8 mouse cellular contexts compared by ENCODE assay signal in genomic region chr10:128888941-128889827, GRCm38 (mm10). TPM values are rescaled to one million over a fixed set of nuclear protein-coding genes. Genes with fewer than 3 reads are reported as not detected.
A peak's percentile ranks its signal among the peaks of the same experiment; 100 is the strongest.
DNase-seq lines count a peak whose midpoint lies in the region; ATAC-seq and TF ChIP-seq lines count a peak whose summit lies in the region.

No protein-coding gene starts in this region.

- H3K36me3 ChIP-seq in CH12.LX (replicated peaks in 1 of 2; ENCODE audit: control insufficient read depth in 1 of 2, insufficient read depth in 1 of 2, low read length in 1 of 2) (peaks cover 18 to 40% of the 10 kb centered on the region in 2 experiments), G1E (replicated peaks) (no peaks in the 10 kb centered on the region)
- H3K36me3 ChIP-seq in heart, postnatal 0 days (replicated peaks; ENCODE audit: control insufficient read depth, insufficient read depth, low read length) = no peaks in the 10 kb centered on the region
- H3K36me3 ChIP-seq in liver, postnatal 0 days (replicated peaks; ENCODE audit: insufficient read depth, low read length) = no peaks in the 10 kb centered on the region

- H3K9ac ChIP-seq in CH12.LX (ENCODE audit: insufficient read depth, low read depth) = no peak overlapping the region
- 0 out of 2 replicates have a peak overlapping the region, but pooled peaks have one; percentile 0 for H3K9ac ChIP-seq in heart, postnatal 0 days (replicated peaks; ENCODE audit: low read depth, low read length)
- H3K9ac ChIP-seq in liver, postnatal 0 days (replicated peaks) = no peak overlapping the region; the same call in 1 of the 2 replicates

- H3K27me3 ChIP-seq in CH12.LX (replicated peaks) (peaks cover 11% of the 10 kb centered on the region), G1E (ENCODE audit: insufficient read depth, low read length) (peaks cover 54% of the 10 kb centered on the region)
- peaks cover 8% of the 10 kb centered on the region; the same call in 1 of the 2 replicates for H3K27me3 ChIP-seq in heart, postnatal 0 days (ENCODE audit: control insufficient read depth, insufficient read depth, low read length)
- peaks cover 32% of the 10 kb centered on the region for H3K27me3 ChIP-seq in liver, postnatal 0 days (ENCODE audit: insufficient read depth, low read length)

- H3K4me2 ChIP-seq in CH12.LX (ENCODE audit: insufficient read depth, low read depth, poor library complexity, severe bottlenecking) = peak overlapping the region; percentile 76
- peak overlapping the region; percentile 56 for H3K4me2 ChIP-seq in heart, postnatal 0 days (ENCODE audit: low read depth, low read length)
- peak overlapping the region; percentile 38 for H3K4me2 ChIP-seq in liver, postnatal 0 days (ENCODE audit: low read depth, low read length)

- H3K4me3 ChIP-seq in CH12.LX (replicated peaks in 1 of 3; ENCODE audit: low read depth in 2 of 3, low read length in 2 of 3, poor library complexity in 1 of 3) (peak overlapping the region in 1 of 3 experiments; percentile 13), G1E (ENCODE audit: low read depth, low read length) (no peak overlapping the region; the same call in 1 of the 2 replicates)
- H3K4me3 ChIP-seq in heart, postnatal 0 days (ENCODE audit: low read depth, low read length) = peak overlapping the region; percentile 27
- H3K4me3 ChIP-seq in liver, postnatal 0 days (ENCODE audit: low read depth, low read length) = 0 out of 2 replicates have a peak overlapping the region, but pooled peaks have one; percentile 10
- no peak overlapping the region for H3K4me3 ChIP-seq in left cerebral cortex, adult 2 months

- dilution Hi-C loops in CH12.LX (cut with MboI; ENCODE audit: extremely low pct_ligation_motif_present, extremely low pct_unique_long_range_greater_than_20kb, low sequenced_read_pairs) = no loop called here

- no peak for DNase-seq in CH12.LX (ENCODE audit: extremely low read depth)
- no peak for DNase-seq in G1E (ENCODE audit: low spot score)
- peak; percentile 32 for DNase-seq in heart, postnatal 0 days (ENCODE audit: low spot score)
- DNase-seq in liver, postnatal 0 days = no peak
- DNase-seq in left cerebral cortex, postnatal 36 days (ENCODE audit: low spot score in 2 of 2) = no peak
- DNase-seq in left cerebral cortex, adult 2 months (ENCODE audit: extremely low spot score in 1 of 2, low spot score in 2 of 2) = no peak
- no peak for DNase-seq in right cerebral cortex, postnatal 4 days

- peak; percentile 15; the same call in 1 of the 2 replicates for ATAC-seq in G1E (ENCODE audit: extremely low read depth, insufficient number of reproducible peaks, low FRiP score, poor library complexity, severe bottlenecking)
- peak; percentile 25 for ATAC-seq in heart, postnatal 0 days (ENCODE audit: insufficient read depth, low read depth)
- ATAC-seq in liver, postnatal 0 days = peak; percentile 64
- ATAC-seq in megakaryocyte-erythroid progenitor cell, adult 5-6 weeks (replicated peaks; ENCODE audit: low FRiP score, low TSS enrichment, poor library complexity, severe bottlenecking) = no peak

- H3K27ac ChIP-seq in CH12.LX (ENCODE audit: insufficient read depth, low read depth) = no peak overlapping the region
- H3K27ac ChIP-seq in heart, postnatal 0 days (ENCODE audit: low read depth) = no peak overlapping the region
- H3K27ac ChIP-seq in liver, postnatal 0 days (ENCODE audit: low read depth) = no peak overlapping the region
- H3K27ac ChIP-seq in left cerebral cortex, adult 2 months = no peak overlapping the region

- WGBS in heart, postnatal 0 days = 5% methylated on average over 5 of the region's 7 CpGs
- 7% methylated on average over 7 of the region's 7 CpGs for WGBS in liver, postnatal 0 days (ENCODE audit: insufficient replicate concordance)

- TF ChIP-seq EP300 in CH12.LX (IDR thresholded peaks at IDR 0.05; ENCODE audit: low read length) = no peak
- no peak for TF ChIP-seq EP300 in heart, postnatal 0 days (IDR thresholded peaks at IDR 0.05; ENCODE audit: low read depth)
- no peak for TF ChIP-seq EP300 in liver, postnatal 0 days (IDR thresholded peaks at IDR 0.05; ENCODE audit: low read depth)

- intact Hi-C loops in left cerebral cortex, postnatal 36 days (cut with DNase I) = no loop called here
- intact Hi-C loops in left cerebral cortex, adult 2 months (cut with DNase I) = no loop called here

- H3K4me1 ChIP-seq in CH12.LX (ENCODE audit: control insufficient read depth in 1 of 2, insufficient read depth in 2 of 2) (peaks cover 18 to 41% of the 10 kb centered on the region in 2 experiments), G1E (ENCODE audit: insufficient read depth, low read depth, low read length) (peaks cover 21% of the 10 kb centered on the region)
- H3K4me1 ChIP-seq in heart, postnatal 0 days (ENCODE audit: control insufficient read depth, insufficient read depth) = peaks cover 13% of the 10 kb centered on the region
- H3K4me1 ChIP-seq in liver, postnatal 0 days (ENCODE audit: insufficient read depth) = peaks cover 14% of the 10 kb centered on the region

- no peak for TF ChIP-seq CTCF in CH12.LX (conservative IDR thresholded peaks at IDR 0.05 in 1 of 2, IDR thresholded peaks at IDR 0.05 in 1 of 2; ENCODE audit: low read depth in 2 of 2, low read length in 2 of 2)
- no peak for TF ChIP-seq CTCF in G1E (IDR thresholded peaks at IDR 0.05; ENCODE audit: low read depth, low read length)
- TF ChIP-seq CTCF in heart, postnatal 0 days (IDR thresholded peaks at IDR 0.05; ENCODE audit: low read depth) = no peak
- no peak for TF ChIP-seq CTCF in liver, postnatal 0 days (IDR thresholded peaks at IDR 0.05; ENCODE audit: low read depth)
- no peak for TF ChIP-seq CTCF in left cerebral cortex, adult 2 months (IDR thresholded peaks at IDR 0.05)

- H3K9me3 ChIP-seq in CH12.LX (replicated peaks; ENCODE audit: low read length) (no peaks in the 10 kb centered on the region), G1E (replicated peaks) (no peaks in the 10 kb centered on the region)
- H3K9me3 ChIP-seq in heart, postnatal 0 days (replicated peaks; ENCODE audit: control insufficient read depth, low read length) = no peaks in the 10 kb centered on the region
- no peaks in the 10 kb centered on the region for H3K9me3 ChIP-seq in liver, postnatal 0 days (ENCODE audit: low read length)

- TF ChIP-seq RAD21 in CH12.LX (IDR thresholded peaks at IDR 0.05; ENCODE audit: low read depth, low read length) = no peak

- no peak for TF ChIP-seq POLR2A in CH12.LX (IDR thresholded peaks at IDR 0.05; ENCODE audit: low read depth, low read length)

- in situ Hi-C loops in CH12.LX (cut with MboI; ENCODE audit: low pct_ligation_motif_present, low pct_unique_long_range_greater_than_20kb, low sequenced_read_pairs) = no loop called here

- H3K79me2 ChIP-seq in CH12.LX (replicated peaks; ENCODE audit: control insufficient read depth, extremely low read depth, insufficient read depth, poor library complexity, severe bottlenecking) = no peaks in the 10 kb centered on the region; the same call in 1 of the 2 replicates

RNA-seq across cellular contexts. Expression of gene Gdf11, which starts 2.3 kb away (rescaled TPM):
- total RNA-seq in CH12.LX (2012; rRNA removed) (4.5 and 5.4 TPM in 2 replicates), CH12.LX (2014; rRNA removed) (3.4 and 4.3 TPM in 2 replicates), G1E (2014; fragmentation: Nextera tagmentation) (not detected in 2 replicates), G1E (2017) (under 0.01 TPM in 1 of 2 replicates, not detected in the other)
- polyA plus RNA-seq in CH12.LX (2012; ENCODE audit: insufficient read length, low read depth) (7.3 and 7.4 TPM in 2 replicates), G1E (2012) (0.02 TPM in 2 replicates)
- total RNA-seq in heart, postnatal 0 days (2014; rRNA removed; ENCODE audit: low replicate concordance) = 1.6 and 6.7 TPM in 2 replicates
- 1.5 and 1.7 TPM in 2 replicates for polyA plus RNA-seq in heart, postnatal 0 days (2015; fragmentation: Nextera tagmentation; extraction: Ambion mirVana)
- polyA plus RNA-seq in liver, postnatal 0 days (2015; fragmentation: Nextera tagmentation; extraction: Ambion mirVana) = 0.17 and 0.23 TPM in 2 replicates
- total RNA-seq in left cerebral cortex, postnatal 36 days (2021) = 10 to 100 TPM; 12.6 to 14.7 TPM
- 0.35 TPM in 1 of 2 replicates, not detected in the other for total RNA-seq in megakaryocyte-erythroid progenitor cell, adult 5-6 weeks (2014; fragmentation: Nextera tagmentation)
- total RNA-seq in megakaryocyte-erythroid progenitor cell, adult 5-6 weeks (2017) = 0.69 TPM in 1 of 2 replicates, not detected in the other
- total RNA-seq in left cerebral cortex, adult 2 months (2021) = 10 to 100 TPM; 13.1 to 15.3 TPM

RNA-seq across cellular contexts. Expression of gene Cd63, which starts 11.6 kb away (rescaled TPM):
- 0.34 TPM in 1 of 2 replicates, not detected in the other for total RNA-seq in CH12.LX (2012; rRNA removed)
- total RNA-seq in CH12.LX (2014; rRNA removed) = not detected in 2 replicates
- 0.55 TPM in 1 of 2 replicates, not detected in the other for polyA plus RNA-seq in CH12.LX (2012; ENCODE audit: insufficient read length, low read depth)
- total RNA-seq in G1E (2014; fragmentation: Nextera tagmentation) = 1.7 and 3.4 TPM in 2 replicates
- total RNA-seq in G1E (2017) = 0.22 TPM in 1 of 2 replicates, not detected in the other
- 0.04 and 0.09 TPM in 2 replicates for polyA plus RNA-seq in G1E (2012)
- 32.9 and 72.6 TPM in 2 replicates for total RNA-seq in heart, postnatal 0 days (2014; rRNA removed; ENCODE audit: low replicate concordance)
- polyA plus RNA-seq in heart, postnatal 0 days (2015; fragmentation: Nextera tagmentation; extraction: Ambion mirVana) = 381 and 398 TPM in 2 replicates
- polyA plus RNA-seq in liver, postnatal 0 days (2015; fragmentation: Nextera tagmentation; extraction: Ambion mirVana) = 271 and 296 TPM in 2 replicates
- 10 to 100 TPM; 59.5 to 64.6 TPM for total RNA-seq in left cerebral cortex, postnatal 36 days (2021)
- 6.8 and 19.4 TPM in 2 replicates for total RNA-seq in megakaryocyte-erythroid progenitor cell, adult 5-6 weeks (2014; fragmentation: Nextera tagmentation)
- total RNA-seq in megakaryocyte-erythroid progenitor cell, adult 5-6 weeks (2017) = 15.5 and 18.0 TPM in 2 replicates
- 10 to 100 TPM; 63.7 to 73.3 TPM for total RNA-seq in left cerebral cortex, adult 2 months (2021)

RNA-seq across cellular contexts. Expression of gene Rdh5, which starts 33.5 kb away (rescaled TPM):
- 2.6 and 4.3 TPM in 2 replicates for total RNA-seq in CH12.LX (2012; rRNA removed)
- 3.8 and 5.2 TPM in 2 replicates for total RNA-seq in CH12.LX (2014; rRNA removed)
- 4.6 and 6.2 TPM in 2 replicates for polyA plus RNA-seq in CH12.LX (2012; ENCODE audit: insufficient read length, low read depth)
- total RNA-seq in G1E (2014; fragmentation: Nextera tagmentation) = 7.1 and 27.4 TPM in 2 replicates
- total RNA-seq in G1E (2017) = 2.6 and 4.4 TPM in 2 replicates
- 0.94 and 1.2 TPM in 2 replicates for polyA plus RNA-seq in G1E (2012)
- 7.6 and 14.3 TPM in 2 replicates for total RNA-seq in heart, postnatal 0 days (2014; rRNA removed; ENCODE audit: low replicate concordance)
- 9.3 and 11.1 TPM in 2 replicates for polyA plus RNA-seq in heart, postnatal 0 days (2015; fragmentation: Nextera tagmentation; extraction: Ambion mirVana)
- 54.5 and 63.1 TPM in 2 replicates for polyA plus RNA-seq in liver, postnatal 0 days (2015; fragmentation: Nextera tagmentation; extraction: Ambion mirVana)
- total RNA-seq in left cerebral cortex, postnatal 36 days (2021) = 1 to 10 TPM; 6.7 to 7.0 TPM
- total RNA-seq in megakaryocyte-erythroid progenitor cell, adult 5-6 weeks (2014; fragmentation: Nextera tagmentation) = 12.8 and 19.0 TPM in 2 replicates
- 1.1 and 3.0 TPM in 2 replicates for total RNA-seq in megakaryocyte-erythroid progenitor cell, adult 5-6 weeks (2017)
- total RNA-seq in left cerebral cortex, adult 2 months (2021) = 1 to 10 TPM; 6.5 to 7.4 TPM

RNA-seq across cellular contexts. Expression of gene Bloc1s1, which starts 34.7 kb away (rescaled TPM):
- total RNA-seq in CH12.LX (2012; rRNA removed) (67.8 and 74.4 TPM in 2 replicates), CH12.LX (2014; rRNA removed) (33.6 and 34.1 TPM in 2 replicates), G1E (2014; fragmentation: Nextera tagmentation) (46.7 and 50.3 TPM in 2 replicates), G1E (2017) (116 and 119 TPM in 2 replicates)
- polyA plus RNA-seq in CH12.LX (2012; ENCODE audit: insufficient read length, low read depth) (37.1 and 46.9 TPM in 2 replicates), G1E (2012) (121 and 157 TPM in 2 replicates)
- total RNA-seq in heart, postnatal 0 days (2014; rRNA removed; ENCODE audit: low replicate concordance) = 121 and 130 TPM in 2 replicates
- 292 and 295 TPM in 2 replicates for polyA plus RNA-seq in heart, postnatal 0 days (2015; fragmentation: Nextera tagmentation; extraction: Ambion mirVana)
- polyA plus RNA-seq in liver, postnatal 0 days (2015; fragmentation: Nextera tagmentation; extraction: Ambion mirVana) = 128 and 130 TPM in 2 replicates
- total RNA-seq in left cerebral cortex, postnatal 36 days (2021) = 10 to 100 TPM; 85.2 to 95.4 TPM
- total RNA-seq in megakaryocyte-erythroid progenitor cell, adult 5-6 weeks (2014; fragmentation: Nextera tagmentation) = 45.7 and 94.6 TPM in 2 replicates
- total RNA-seq in megakaryocyte-erythroid progenitor cell, adult 5-6 weeks (2017) = 73.8 and 82.2 TPM in 2 replicates
- 10 to 100 TPM; 78.8 to 80.8 TPM for total RNA-seq in left cerebral cortex, adult 2 months (2021)

RNA-seq across cellular contexts. Expression of gene Itga7, which starts 44.4 kb away (rescaled TPM):
- total RNA-seq in CH12.LX (2012; rRNA removed) (0.34 and 0.64 TPM in 2 replicates), CH12.LX (2014; rRNA removed) (0.14 and 0.55 TPM in 2 replicates), G1E (2014; fragmentation: Nextera tagmentation) (not detected in 2 replicates), G1E (2017) (0.33 and 0.46 TPM in 2 replicates)
- polyA plus RNA-seq in CH12.LX (2012; ENCODE audit: insufficient read length, low read depth) (0.63 and 0.74 TPM in 2 replicates), G1E (2012) (0.02 and 0.10 TPM in 2 replicates)
- 22.3 and 41.4 TPM in 2 replicates for total RNA-seq in heart, postnatal 0 days (2014; rRNA removed; ENCODE audit: low replicate concordance)
- 18.5 and 22.7 TPM in 2 replicates for polyA plus RNA-seq in heart, postnatal 0 days (2015; fragmentation: Nextera tagmentation; extraction: Ambion mirVana)
- polyA plus RNA-seq in liver, postnatal 0 days (2015; fragmentation: Nextera tagmentation; extraction: Ambion mirVana) = 0.66 and 0.70 TPM in 2 replicates
- total RNA-seq in left cerebral cortex, postnatal 36 days (2021) = 10 to 100 TPM; 13.0 to 16.5 TPM
- total RNA-seq in megakaryocyte-erythroid progenitor cell, adult 5-6 weeks (2014; fragmentation: Nextera tagmentation) = not detected in 2 replicates
- 0.04 and 0.19 TPM in 2 replicates for total RNA-seq in megakaryocyte-erythroid progenitor cell, adult 5-6 weeks (2017)
- total RNA-seq in left cerebral cortex, adult 2 months (2021) = 10 to 100 TPM; 13.2 to 16.3 TPM

Comparison
In these comparisons a context has a peak if more than half of its experiments do, and no peak if none do; other contexts are left out.
1. H3K4me3 ChIP-seq: peak in heart, postnatal 0 days (single experiment) and liver, postnatal 0 days (single experiment); none in G1E (single experiment) and left cerebral cortex, adult 2 months (single experiment).
2. Peak in every context shown above with its lines, with median percentiles within 50 percentile points of each other: H3K4me2 ChIP-seq.